Mouse (Mus musculus) cerebellum, adult 2 months (tissue): ENCODE data around the gene Ano4.

Experiments used
- CTCF ChIP-seq: fragments of 200-500 bp; IDR thresholded peaks from 2 replicates; pipeline ENCODE4 v1.5.1; 2011; ENCODE audit warnings: low read depth, mild to moderate bottlenecking, control low read depth, low read length, moderate library complexity, borderline replicate concordance; ENCODE audit not compliant: insufficient read depth
- POLR2A ChIP-seq: fragments of 200-500 bp; IDR thresholded peaks from 2 replicates; pipeline ENCODE4 v1.6.1; 2011; ENCODE audit warnings: low read length, control low read depth, borderline replicate concordance; ENCODE audit not compliant: insufficient read depth

DNA sequence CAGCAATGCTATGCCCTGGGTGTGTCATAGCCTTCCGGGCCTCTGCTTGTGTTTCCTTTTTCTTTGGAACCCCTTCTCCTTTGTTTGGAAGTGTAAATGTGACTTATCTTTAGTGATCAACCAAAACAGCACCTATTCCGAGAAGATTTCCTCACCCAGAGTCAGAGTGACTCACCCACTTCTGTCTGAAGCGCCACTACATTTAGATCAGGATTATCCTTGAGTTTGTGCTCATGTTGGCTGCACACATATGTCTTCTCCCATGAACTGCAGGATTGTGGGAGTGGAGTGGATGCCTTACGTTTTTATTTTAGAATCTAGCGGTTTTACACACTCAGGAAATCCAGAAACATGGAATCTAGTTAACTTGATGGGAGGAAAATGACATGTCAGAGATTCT, 383.8 kb downstream of the Ano4 start:
- TF ChIP-seq POLR2A (no peak), CTCF (no peak)
